Mouse (Mus musculus): Measurements from ENCODE around the gene Unc13c. TPM values are rescaled to one million over a fixed set of nuclear protein-coding genes. Genes with fewer than 3 reads are reported as not detected.

Unc13c gene
- total and polyA plus RNA-seq, 2 experiments from 2014 or later, result 0.57 to 0.88 TPM

DNA sequence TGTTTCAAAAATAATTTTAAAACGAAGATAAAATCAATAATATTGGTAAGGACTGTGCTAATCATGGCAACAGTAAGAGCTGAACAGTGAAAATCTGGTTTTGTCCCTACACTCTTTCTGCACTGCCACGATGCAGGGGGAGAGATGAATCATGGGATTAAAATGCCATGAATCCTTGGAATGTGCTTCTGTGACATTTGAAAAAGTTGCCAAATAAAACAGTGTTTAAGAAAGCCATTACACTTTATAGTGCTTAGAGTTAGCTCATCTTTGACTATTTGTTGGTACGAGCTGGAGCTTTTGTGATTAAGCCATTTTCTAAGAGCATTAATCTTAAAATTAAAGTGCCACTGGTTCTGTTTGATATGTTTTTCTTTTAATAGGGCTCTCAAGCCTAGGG lies 496.2 kb downstream of the Unc13c start:
- H3K4me2 ChIP-seq (ENCODE audit: low read depth, low read length), result no peak overlapping the region
- no peaks in the 10 kb centered on the region for H3K36me3 ChIP-seq (replicated peaks; ENCODE audit: control insufficient read depth, insufficient read depth, low read length)
- DNase-seq (ENCODE audit: low spot score), result peak; percentile 20
- H3K27ac ChIP-seq (ENCODE audit: low read depth), result no peak overlapping the region
- no peaks in the 10 kb centered on the region for H3K27me3 ChIP-seq (ENCODE audit: control insufficient read depth, insufficient read depth, low read length)
- TF ChIP-seq CTCF (IDR thresholded peaks at IDR 0.05; ENCODE audit: low read depth), result no peak
- no peak for TF ChIP-seq EP300 (IDR thresholded peaks at IDR 0.05; ENCODE audit: low read depth)
- no peak for ATAC-seq (ENCODE audit: insufficient read depth, low read depth)
- no peak overlapping the region for H3K9ac ChIP-seq (replicated peaks; ENCODE audit: low read depth, low read length)
- 27% methylated on average over 3 of the region's 3 CpGs for WGBS
- no peak overlapping the region for H3K4me3 ChIP-seq (ENCODE audit: low read depth, low read length)
- H3K9me3 ChIP-seq (replicated peaks; ENCODE audit: control insufficient read depth, low read length), result no peaks in the 10 kb centered on the region
- 0 out of 2 replicates have a peak, but pooled peaks cover 3% of the 10 kb centered on the region for H3K4me1 ChIP-seq (ENCODE audit: control insufficient read depth, insufficient read depth)

DNA sequence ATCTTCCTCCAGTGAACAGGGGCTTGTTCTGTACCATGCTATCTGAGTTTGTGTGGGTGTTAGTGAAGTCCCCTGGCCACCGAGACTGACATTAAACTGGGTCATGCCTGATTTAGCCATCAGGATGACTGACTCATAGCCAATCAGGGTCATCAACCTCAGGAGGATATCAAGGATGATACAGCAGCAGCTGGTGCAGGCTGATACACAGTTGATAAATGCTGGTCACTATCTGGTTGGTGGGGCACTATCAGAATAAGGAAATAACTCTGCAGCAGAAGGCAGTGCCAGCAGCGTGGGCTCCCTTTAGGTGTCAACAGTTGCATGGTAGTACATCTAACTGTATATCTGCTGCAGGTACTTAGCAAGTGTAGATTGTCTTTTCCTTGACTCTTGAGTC lies 506.7 kb downstream of the Unc13c start:
- Histone ChIP-seq H3K9ac (replicated peaks; ENCODE audit: low read depth, low read length) (no peak overlapping the region), H3K4me3 (ENCODE audit: low read depth, low read length) (no peak overlapping the region), H3K36me3 (replicated peaks; ENCODE audit: control insufficient read depth, insufficient read depth, low read length) (no peaks in the 10 kb centered on the region), H3K4me1 (ENCODE audit: control insufficient read depth, insufficient read depth) (no peaks in the 10 kb centered on the region), H3K27ac (ENCODE audit: low read depth) (no peak overlapping the region), H3K27me3 (ENCODE audit: control insufficient read depth, insufficient read depth, low read length) (no peaks in the 10 kb centered on the region), H3K9me3 (replicated peaks; ENCODE audit: control insufficient read depth, low read length) (no peaks in the 10 kb centered on the region), H3K4me2 (ENCODE audit: low read depth, low read length) (no peak overlapping the region)
- WGBS, result 53% methylated on average over 2 of the region's 2 CpGs
- DNase-seq (ENCODE audit: low spot score) (no peak), ATAC-seq (ENCODE audit: insufficient read depth, low read depth) (no peak)
- TF ChIP-seq CTCF (IDR thresholded peaks at IDR 0.05; ENCODE audit: low read depth) (no peak), EP300 (IDR thresholded peaks at IDR 0.05; ENCODE audit: low read depth) (no peak)

DNA sequence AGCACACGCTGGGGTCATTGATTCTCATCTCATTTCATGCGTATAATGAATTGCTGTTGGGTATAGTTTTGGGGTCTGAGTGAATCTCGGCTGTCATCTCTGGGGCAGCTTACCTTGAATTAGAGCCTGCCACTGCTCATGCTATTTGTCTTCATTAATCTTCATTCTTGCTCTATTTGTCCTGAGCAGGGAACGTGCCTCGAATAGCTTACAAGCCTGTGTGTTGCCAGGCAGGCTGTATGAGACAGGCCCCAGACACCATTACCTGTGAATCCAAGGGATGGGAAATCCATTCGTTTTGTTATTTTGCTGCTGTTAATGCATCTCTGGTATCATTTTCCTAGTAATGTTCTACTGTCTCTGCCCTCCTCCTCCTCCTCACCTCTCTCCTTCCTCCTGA lies 518.8 kb downstream of the Unc13c start:
- no peaks in the 10 kb centered on the region for H3K4me1 ChIP-seq (ENCODE audit: control insufficient read depth, insufficient read depth)
- H3K9ac ChIP-seq (replicated peaks; ENCODE audit: low read depth, low read length), result no peak overlapping the region
- no peak overlapping the region for H3K4me2 ChIP-seq (ENCODE audit: low read depth, low read length)
- H3K27ac ChIP-seq (ENCODE audit: low read depth), result no peak overlapping the region
- DNase-seq (ENCODE audit: low spot score) (no peak), ATAC-seq (ENCODE audit: insufficient read depth, low read depth) (no peak)
- H3K9me3 ChIP-seq (replicated peaks; ENCODE audit: control insufficient read depth, low read length), result no peaks in the 10 kb centered on the region
- TF ChIP-seq EP300 (IDR thresholded peaks at IDR 0.05; ENCODE audit: low read depth) (no peak), CTCF (IDR thresholded peaks at IDR 0.05; ENCODE audit: low read depth) (no peak)
- H3K4me3 ChIP-seq (ENCODE audit: low read depth, low read length), result no peak overlapping the region
- WGBS, result 79% methylated on average over 6 of the region's 6 CpGs
- H3K36me3 ChIP-seq (replicated peaks; ENCODE audit: control insufficient read depth, insufficient read depth, low read length), result no peaks in the 10 kb centered on the region
- H3K27me3 ChIP-seq (ENCODE audit: control insufficient read depth, insufficient read depth, low read length), result no peaks in the 10 kb centered on the region

DNA sequence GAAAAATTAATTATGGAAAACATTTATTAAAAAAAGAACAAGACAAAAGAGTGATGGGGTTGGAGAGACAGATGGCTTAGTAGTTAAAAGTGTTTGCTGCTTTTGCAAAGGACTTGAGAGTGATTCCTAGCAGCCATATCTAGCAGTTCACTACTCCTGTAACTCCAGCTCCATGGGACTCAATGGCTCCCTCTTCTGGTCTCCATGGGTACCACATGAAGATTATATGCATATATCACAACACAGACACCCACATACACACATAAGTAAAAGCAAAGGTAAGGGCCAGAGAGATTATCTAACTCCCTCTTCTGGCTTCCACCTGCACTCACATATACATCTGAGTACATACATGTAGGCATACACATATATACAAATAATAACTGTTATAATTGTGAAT lies 519.5 kb downstream of the Unc13c start:
- H3K4me3 ChIP-seq (ENCODE audit: low read depth, low read length), result no peak overlapping the region
- no peaks in the 10 kb centered on the region for H3K27me3 ChIP-seq (ENCODE audit: control insufficient read depth, insufficient read depth, low read length)
- ATAC-seq (ENCODE audit: insufficient read depth, low read depth) (no peak), DNase-seq (ENCODE audit: low spot score) (no peak)
- no peak overlapping the region for H3K9ac ChIP-seq (replicated peaks; ENCODE audit: low read depth, low read length)
- no peak overlapping the region for H3K27ac ChIP-seq (ENCODE audit: low read depth)
- no peaks in the 10 kb centered on the region for H3K36me3 ChIP-seq (replicated peaks; ENCODE audit: control insufficient read depth, insufficient read depth, low read length)
- TF ChIP-seq CTCF (IDR thresholded peaks at IDR 0.05; ENCODE audit: low read depth) (no peak), EP300 (IDR thresholded peaks at IDR 0.05; ENCODE audit: low read depth) (no peak)
- H3K4me1 ChIP-seq (ENCODE audit: control insufficient read depth, insufficient read depth), result no peaks in the 10 kb centered on the region
- no peak overlapping the region for H3K4me2 ChIP-seq (ENCODE audit: low read depth, low read length)
- no peaks in the 10 kb centered on the region for H3K9me3 ChIP-seq (replicated peaks; ENCODE audit: control insufficient read depth, low read length)

DNA sequence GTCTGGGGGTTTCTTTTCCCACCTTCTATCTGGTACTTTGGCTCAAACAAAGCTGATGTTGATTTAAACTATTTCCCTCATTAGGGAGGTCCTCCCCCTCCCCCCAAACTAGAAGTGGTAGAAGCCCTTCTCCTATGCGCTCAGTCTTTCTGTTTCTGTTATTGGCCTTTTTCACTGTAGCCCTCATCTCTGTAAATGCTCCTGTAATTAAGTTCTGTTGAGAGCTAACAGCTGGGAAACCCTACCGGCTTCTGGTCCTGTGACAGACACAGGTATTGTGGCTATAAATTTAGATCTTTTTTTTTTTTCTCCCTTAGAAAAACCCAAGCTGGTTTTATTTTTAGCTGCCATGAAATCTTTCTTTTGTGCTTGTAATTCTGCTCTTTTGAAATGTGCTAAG lies 536.8 kb downstream of the Unc13c start:
- Histone ChIP-seq H3K27ac (ENCODE audit: low read depth) (no peak overlapping the region), H3K36me3 (replicated peaks; ENCODE audit: control insufficient read depth, insufficient read depth, low read length) (no peaks in the 10 kb centered on the region), H3K4me2 (ENCODE audit: low read depth, low read length) (no peak overlapping the region), H3K9me3 (replicated peaks; ENCODE audit: control insufficient read depth, low read length) (no peaks in the 10 kb centered on the region), H3K27me3 (ENCODE audit: control insufficient read depth, insufficient read depth, low read length) (no peaks in the 10 kb centered on the region), H3K4me3 (ENCODE audit: low read depth, low read length) (no peak overlapping the region), H3K4me1 (ENCODE audit: control insufficient read depth, insufficient read depth) (no peaks in the 10 kb centered on the region), H3K9ac (replicated peaks; ENCODE audit: low read depth, low read length) (no peak overlapping the region)
- 72% methylated on average over 2 of the region's 2 CpGs for WGBS
- TF ChIP-seq CTCF (IDR thresholded peaks at IDR 0.05; ENCODE audit: low read depth), result no peak
- no peak for TF ChIP-seq EP300 (IDR thresholded peaks at IDR 0.05; ENCODE audit: low read depth)
- DNase-seq (ENCODE audit: low spot score), result no peak
- no peak for ATAC-seq (ENCODE audit: insufficient read depth, low read depth)

Other genes starting within 250 kb of the Unc13c start
- 1.7 and 2.7 TPM in 2 replicates for gene Wdr72, start 141.4 kb upstream of the Unc13c start, total RNA-seq (2014; rRNA removed; ENCODE audit: low replicate concordance)
- 1.9 and 2.4 TPM in 2 replicates for gene Wdr72, start 141.4 kb upstream of the Unc13c start, polyA plus RNA-seq (2015; fragmentation: Nextera tagmentation; extraction: Ambion mirVana)